Mouse (Mus musculus): ENCODE results near the gene Nin. TPM values are rescaled to one million over a fixed set of nuclear protein-coding genes. Genes with fewer than 3 reads are reported as not detected.
A peak's percentile ranks its signal among the peaks of the same experiment; 100 is the strongest.

Nin gene
- polyA plus RNA-seq, 1 experiment from 2014 or later: 11.3 TPM

DNA sequence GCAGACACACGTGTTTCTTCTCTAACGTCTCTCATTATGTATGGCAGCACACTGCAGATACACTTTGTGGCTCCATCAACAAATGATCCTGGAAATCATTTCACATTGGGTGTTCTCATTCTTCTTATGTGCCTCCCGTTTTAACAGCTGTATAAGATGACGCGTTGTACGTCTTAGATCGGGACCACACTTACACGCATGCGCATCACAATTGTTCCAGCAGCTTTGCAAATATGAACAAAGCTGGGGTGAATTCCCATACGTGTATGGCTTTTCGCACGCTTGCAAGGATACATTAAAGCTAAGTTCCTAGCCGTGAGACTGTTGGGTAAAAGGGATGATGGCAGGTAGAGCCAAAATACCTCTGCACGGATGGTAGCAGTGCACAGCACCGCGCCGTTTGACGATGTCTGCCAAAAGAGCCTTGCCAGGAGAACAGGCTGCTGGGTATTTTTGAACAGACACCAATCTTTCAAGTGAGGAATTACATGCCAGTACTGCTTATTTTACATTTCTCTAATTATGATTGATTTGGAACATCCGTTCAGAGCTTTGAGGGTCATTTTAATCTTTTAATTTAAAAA is 76.7 kb downstream of the Nin start:
- Histone ChIP-seq H3K9ac (no peak overlapping the region), H3K36me3 (peaks cover 53% of the 10 kb centered on the region), H3K4me2 (no peak overlapping the region), H3K4me1 (replicated peaks) (no peaks in the 10 kb centered on the region), H3K27ac (replicated peaks) (no peak overlapping the region), H3K9me3 (no peaks in the 10 kb centered on the region), H3K4me3 (no peak overlapping the region), H3K27me3 (no peaks in the 10 kb centered on the region)
- WGBS: 92% methylated on average over 19 of the region's 19 CpGs
- no peak for ATAC-seq (ENCODE audit: low FRiP score, low read depth)

DNA sequence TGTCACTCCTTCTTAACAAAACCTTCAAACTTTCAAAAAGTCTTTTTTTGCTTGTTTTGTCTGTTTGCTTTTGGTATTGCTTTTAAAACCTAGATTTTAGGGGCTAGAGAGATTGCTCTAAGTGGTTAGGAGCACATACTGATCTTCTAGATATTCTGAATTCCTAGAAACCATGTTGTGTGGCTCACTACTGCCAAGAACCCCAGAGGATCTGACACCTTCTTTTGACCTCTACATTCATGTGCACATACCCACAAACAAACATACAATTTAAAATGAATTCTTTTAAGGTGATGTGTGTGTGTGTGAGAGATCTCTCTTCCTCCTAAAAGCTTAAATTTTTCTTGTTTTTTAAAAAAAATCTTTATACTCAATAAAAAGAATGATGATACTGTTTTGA is 87.3 kb downstream of the Nin start:
- Histone ChIP-seq H3K9ac (no peak overlapping the region), H3K27me3 (no peaks in the 10 kb centered on the region), H3K27ac (replicated peaks) (no peak overlapping the region), H3K9me3 (no peaks in the 10 kb centered on the region), H3K4me3 (no peak overlapping the region), H3K4me1 (replicated peaks) (no peaks in the 10 kb centered on the region), H3K36me3 (peaks cover 70% of the 10 kb centered on the region), H3K4me2 (no peak overlapping the region)
- no peak for ATAC-seq (ENCODE audit: low FRiP score, low read depth)

DNA sequence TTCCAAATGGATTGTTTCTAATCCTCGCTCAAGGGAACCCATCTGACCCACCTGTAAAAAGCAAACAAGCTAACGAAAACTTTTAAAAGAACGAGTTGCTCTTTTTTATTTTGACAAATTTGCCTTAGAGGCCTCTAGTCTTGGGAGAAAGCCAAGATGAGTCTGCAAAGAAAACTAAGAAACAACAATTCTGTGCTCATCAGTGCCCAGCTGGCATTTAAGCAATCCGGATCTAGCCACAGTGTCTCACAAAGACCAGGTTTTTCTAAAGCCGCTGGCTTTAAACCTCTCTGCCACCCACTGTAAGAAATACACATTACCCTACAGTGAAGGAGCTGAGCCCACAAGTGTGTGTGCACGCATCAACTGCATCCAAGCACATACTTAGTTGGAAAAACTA is 88.1 kb downstream of the Nin start:
- ATAC-seq (ENCODE audit: low FRiP score, low read depth): no peak
- no peak overlapping the region for H3K4me2 ChIP-seq
- no peak overlapping the region for H3K27ac ChIP-seq (replicated peaks)
- no peak overlapping the region for H3K9ac ChIP-seq
- no peak overlapping the region for H3K4me3 ChIP-seq
- no peaks in the 10 kb centered on the region for H3K4me1 ChIP-seq (replicated peaks)
- H3K36me3 ChIP-seq: peaks cover 67% of the 10 kb centered on the region
- 87% methylated on average over 6 of the region's 6 CpGs for WGBS
- no peaks in the 10 kb centered on the region for H3K9me3 ChIP-seq
- no peaks in the 10 kb centered on the region for H3K27me3 ChIP-seq

DNA sequence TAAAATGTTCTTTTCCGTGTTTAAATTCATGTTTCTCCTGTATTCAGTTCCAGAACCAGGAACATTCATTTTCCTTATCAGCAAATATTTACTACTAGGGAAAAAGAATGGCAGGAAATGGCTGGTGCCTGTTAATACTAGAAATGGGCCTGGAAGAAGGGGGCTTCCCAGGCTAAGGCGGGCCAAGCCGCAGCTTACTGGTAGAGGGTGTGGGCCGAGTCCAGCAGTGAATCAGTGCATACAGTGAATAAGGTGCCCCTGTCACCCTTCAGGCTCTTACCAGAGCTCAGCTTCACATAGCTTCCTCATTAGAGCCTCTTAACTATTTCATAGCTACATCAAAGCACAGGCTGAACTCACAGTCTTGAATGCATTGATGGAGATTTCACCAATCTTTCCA is 89.9 kb downstream of the Nin start:
- no peak for ATAC-seq (ENCODE audit: low FRiP score, low read depth)
- H3K36me3 ChIP-seq: peaks cover 69% of the 10 kb centered on the region
- 94% methylated on average over 4 of the region's 4 CpGs for WGBS

DNA sequence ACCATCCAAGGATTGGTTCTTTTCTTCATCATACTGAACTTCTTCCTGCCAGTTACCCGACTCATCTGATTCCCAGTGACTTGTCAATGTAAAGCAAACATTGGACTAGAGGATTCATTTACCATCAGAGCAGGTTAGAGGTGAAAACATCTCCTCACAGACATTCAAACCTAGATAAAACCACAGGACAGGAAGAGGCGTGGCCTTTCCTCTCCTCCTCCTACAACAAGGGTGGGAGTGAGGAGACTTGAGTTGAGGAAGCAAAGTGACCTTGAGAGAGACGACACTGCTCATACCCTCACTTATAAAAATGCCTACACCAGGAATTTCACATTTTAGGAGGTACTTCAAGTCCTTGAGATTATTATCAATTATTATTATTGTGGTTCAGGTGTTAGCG is 95.4 kb downstream of the Nin start:
- Histone ChIP-seq H3K9ac (no peak overlapping the region), H3K4me1 (replicated peaks) (no peaks in the 10 kb centered on the region), H3K27me3 (no peaks in the 10 kb centered on the region), H3K4me2 (no peak overlapping the region), H3K4me3 (no peak overlapping the region), H3K9me3 (no peaks in the 10 kb centered on the region), H3K36me3 (peaks cover 71% of the 10 kb centered on the region), H3K27ac (replicated peaks) (no peak overlapping the region)
- ATAC-seq (ENCODE audit: low FRiP score, low read depth): no peak
- WGBS: 86% methylated on average over 4 of the region's 4 CpGs

More for the DNA sequence above, 89.9 kb downstream of the Nin start:
- no peaks in the 10 kb centered on the region for H3K4me1 ChIP-seq (replicated peaks)
- H3K27me3 ChIP-seq: no peaks in the 10 kb centered on the region
- H3K27ac ChIP-seq (replicated peaks): no peak overlapping the region
- H3K4me3 ChIP-seq: no peak overlapping the region
- no peak overlapping the region for H3K9ac ChIP-seq
- no peak overlapping the region for H3K4me2 ChIP-seq
- H3K9me3 ChIP-seq: no peaks in the 10 kb centered on the region

DNA sequence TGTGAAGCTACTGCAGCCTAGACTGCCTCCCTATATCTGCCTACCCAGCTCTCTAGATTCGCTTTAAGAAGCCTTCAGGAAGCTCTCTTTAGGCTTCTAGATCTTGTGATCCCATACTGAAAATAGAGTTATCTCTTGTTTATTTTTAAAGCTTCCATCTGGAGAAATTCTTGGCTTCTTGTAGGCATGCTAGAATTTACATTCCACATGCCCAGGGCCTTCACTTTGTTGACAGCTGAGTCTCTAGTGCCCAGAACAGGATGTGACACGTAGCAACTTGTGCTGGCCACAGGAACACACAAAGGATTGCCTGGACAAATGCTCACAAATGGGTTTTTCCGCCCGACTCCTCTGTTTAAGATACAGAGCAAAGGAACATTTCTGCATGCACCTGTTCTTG is 97.6 kb downstream of the Nin start:
- H3K9ac ChIP-seq: no peak overlapping the region
- ATAC-seq (ENCODE audit: low FRiP score, low read depth): no peak
- no peaks in the 10 kb centered on the region for H3K4me1 ChIP-seq (replicated peaks)
- H3K4me3 ChIP-seq: no peak overlapping the region
- peaks cover 66% of the 10 kb centered on the region for H3K36me3 ChIP-seq
- H3K4me2 ChIP-seq: no peak overlapping the region
- H3K27ac ChIP-seq (replicated peaks): no peak overlapping the region
- 74% methylated on average over 4 of the region's 4 CpGs for WGBS
- no peaks in the 10 kb centered on the region for H3K27me3 ChIP-seq
- no peaks in the 10 kb centered on the region for H3K9me3 ChIP-seq

DNA sequence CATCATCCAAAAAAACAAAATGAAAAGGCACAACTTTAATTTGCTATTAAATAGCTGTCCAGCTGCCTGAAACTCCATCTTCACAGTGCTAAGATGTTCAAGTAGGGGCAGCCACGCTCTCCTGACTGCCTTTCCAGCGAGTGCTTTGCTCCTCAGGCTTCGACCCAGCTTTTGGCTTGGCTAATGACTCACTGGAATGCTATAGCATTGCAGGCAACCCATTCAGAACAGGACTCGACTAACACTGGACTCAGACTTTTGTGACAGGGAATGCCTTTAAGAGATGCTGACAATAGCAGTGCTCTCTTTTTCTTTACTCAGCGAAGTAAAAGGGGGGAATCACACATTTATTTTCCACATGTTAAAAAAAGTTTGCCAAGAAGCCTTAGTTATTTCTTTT is 101.8 kb downstream of the Nin start:
- WGBS: 25% methylated on average over 5 of the region's 5 CpGs
- Histone ChIP-seq H3K27ac (replicated peaks) (no peak overlapping the region), H3K4me1 (replicated peaks) (no peaks in the 10 kb centered on the region), H3K36me3 (peaks cover 41% of the 10 kb centered on the region), H3K4me2 (no peak overlapping the region), H3K4me3 (no peak overlapping the region), H3K9ac (no peak overlapping the region), H3K27me3 (no peaks in the 10 kb centered on the region), H3K9me3 (no peaks in the 10 kb centered on the region)
- no peak for ATAC-seq (ENCODE audit: low FRiP score, low read depth)

DNA sequence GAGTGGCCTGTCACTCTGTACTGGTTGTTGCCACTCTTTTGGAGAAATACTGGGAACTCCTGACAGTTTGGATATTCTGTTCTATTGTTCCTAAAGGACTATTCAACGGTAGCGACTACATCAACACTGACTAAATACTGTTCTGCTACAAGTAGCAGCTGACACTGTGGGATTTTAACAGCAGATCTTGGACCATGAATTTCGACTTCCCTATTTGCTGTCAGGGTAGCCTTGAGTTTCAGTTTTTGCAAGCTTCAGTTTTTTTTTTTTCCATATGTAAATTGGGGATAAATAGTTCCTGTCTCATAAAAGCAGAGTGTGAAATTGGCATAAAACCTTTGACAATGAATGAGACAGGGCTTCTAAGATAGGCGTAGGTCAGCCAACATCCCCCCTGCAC is 103.2 kb downstream of the Nin start:
- WGBS: 84% methylated on average over 4 of the region's 4 CpGs
- no peak for ATAC-seq (ENCODE audit: low FRiP score, low read depth)
- H3K9ac ChIP-seq: no peak overlapping the region

DNA sequence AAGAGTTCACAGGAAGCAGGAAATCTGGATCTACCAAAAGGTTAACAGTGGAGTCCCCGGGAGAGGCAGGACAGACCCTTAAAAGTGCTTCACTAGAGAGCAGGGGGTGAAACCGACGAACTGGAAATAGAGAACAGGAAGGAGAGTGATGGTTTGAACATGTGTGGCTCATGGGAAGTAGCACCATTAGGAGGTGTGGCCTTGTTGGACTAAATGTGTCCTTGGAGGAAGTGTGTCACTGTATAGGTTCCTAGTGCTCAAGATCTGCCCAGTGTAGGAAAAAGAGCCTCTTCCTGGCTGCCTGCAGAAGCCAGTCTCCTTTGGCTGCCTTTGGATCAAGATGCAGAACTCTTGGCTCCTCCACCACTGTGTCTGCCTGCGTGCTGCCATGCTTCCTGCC is 108.4 kb downstream of the Nin start:
- Histone ChIP-seq H3K4me1 (replicated peaks) (no peaks in the 10 kb centered on the region), H3K9ac (no peak overlapping the region), H3K9me3 (no peaks in the 10 kb centered on the region), H3K27ac (replicated peaks) (no peak overlapping the region), H3K36me3 (no peaks in the 10 kb centered on the region), H3K4me3 (no peak overlapping the region), H3K4me2 (no peak overlapping the region), H3K27me3 (no peaks in the 10 kb centered on the region)
- 88% methylated on average over 4 of the region's 4 CpGs for WGBS
- no peak for ATAC-seq (ENCODE audit: low FRiP score, low read depth)

More for the DNA sequence above, 103.2 kb downstream of the Nin start:
- Histone ChIP-seq H3K36me3 (peaks cover 28% of the 10 kb centered on the region), H3K27ac (replicated peaks) (no peak overlapping the region), H3K4me3 (no peak overlapping the region), H3K4me1 (replicated peaks) (no peaks in the 10 kb centered on the region), H3K9me3 (no peaks in the 10 kb centered on the region), H3K27me3 (no peaks in the 10 kb centered on the region), H3K4me2 (no peak overlapping the region)

DNA sequence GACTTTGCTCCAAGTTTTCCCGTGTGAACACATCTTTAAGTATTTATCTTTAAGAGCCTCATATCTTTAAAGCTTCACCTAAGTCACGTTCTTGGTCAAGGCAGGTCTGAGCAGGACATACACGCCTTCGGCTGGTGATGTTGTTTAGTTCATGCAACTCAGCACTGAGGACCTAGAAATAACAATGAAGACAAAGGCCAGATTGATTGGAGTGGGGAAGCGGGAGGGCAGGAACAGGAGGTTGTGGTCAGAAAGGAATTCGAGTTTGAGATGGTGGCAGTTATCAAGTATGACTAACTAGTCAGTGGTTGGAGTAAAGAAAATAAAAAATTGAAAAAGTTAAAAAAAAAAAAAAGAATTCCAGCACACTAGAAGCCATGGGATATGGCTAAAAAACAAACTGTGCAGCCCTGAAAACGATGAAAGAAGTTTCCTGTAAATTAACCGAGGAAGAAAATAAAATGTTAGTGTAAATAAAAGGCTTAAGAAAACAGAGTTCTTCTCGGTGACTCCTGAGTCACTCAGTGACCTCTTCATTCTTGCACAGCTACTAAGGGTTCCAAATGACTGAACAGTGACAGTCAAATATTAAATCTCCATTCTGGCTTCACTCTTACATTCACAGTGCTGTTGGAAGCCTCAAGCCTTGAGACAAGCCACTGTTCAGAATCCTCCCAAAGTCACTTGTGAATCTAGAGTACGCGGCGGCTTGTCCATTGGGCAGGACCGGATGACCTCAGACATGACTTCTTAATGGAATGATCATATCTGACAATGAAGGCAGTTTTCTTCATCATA is 115.1 kb downstream of the Nin start:
- WGBS: 86% methylated on average over 13 of the region's 13 CpGs
- H3K4me2 ChIP-seq: no peak overlapping the region
- no peaks in the 10 kb centered on the region for H3K27me3 ChIP-seq
- H3K9ac ChIP-seq: no peak overlapping the region
- H3K27ac ChIP-seq (replicated peaks): no peak overlapping the region
- no peaks in the 10 kb centered on the region for H3K36me3 ChIP-seq
- no peak for ATAC-seq (ENCODE audit: low FRiP score, low read depth)
- H3K4me1 ChIP-seq (replicated peaks): no peaks in the 10 kb centered on the region
- no peak overlapping the region for H3K4me3 ChIP-seq
- no peaks in the 10 kb centered on the region for H3K9me3 ChIP-seq

DNA sequence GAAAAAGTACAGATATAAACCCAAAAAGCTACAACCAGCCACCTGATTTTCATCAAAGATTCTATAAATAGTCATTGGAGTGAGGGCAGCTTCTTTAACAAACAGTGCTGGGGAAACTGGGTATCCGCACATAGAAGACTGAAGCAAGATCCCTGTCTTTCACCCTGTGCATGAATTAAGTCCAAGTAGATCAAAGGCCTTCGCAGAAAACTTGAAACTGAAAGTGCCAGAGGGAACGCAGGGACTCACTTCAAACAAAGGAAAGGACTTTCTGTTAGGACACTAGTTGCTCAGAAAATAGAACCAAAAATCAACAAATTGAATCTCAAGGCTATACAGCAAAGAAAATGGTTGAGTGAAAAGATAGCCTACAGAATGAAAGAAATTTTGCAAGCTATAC is 118.1 kb downstream of the Nin start:
- no peak for ATAC-seq (ENCODE audit: low FRiP score, low read depth)
- Histone ChIP-seq H3K4me3 (no peak overlapping the region), H3K4me1 (replicated peaks) (no peaks in the 10 kb centered on the region), H3K9ac (no peak overlapping the region), H3K9me3 (no peaks in the 10 kb centered on the region), H3K4me2 (no peak overlapping the region), H3K27ac (replicated peaks) (no peak overlapping the region), H3K27me3 (no peaks in the 10 kb centered on the region), H3K36me3 (no peaks in the 10 kb centered on the region)
- WGBS: 79% methylated on average over 3 of the region's 3 CpGs

DNA sequence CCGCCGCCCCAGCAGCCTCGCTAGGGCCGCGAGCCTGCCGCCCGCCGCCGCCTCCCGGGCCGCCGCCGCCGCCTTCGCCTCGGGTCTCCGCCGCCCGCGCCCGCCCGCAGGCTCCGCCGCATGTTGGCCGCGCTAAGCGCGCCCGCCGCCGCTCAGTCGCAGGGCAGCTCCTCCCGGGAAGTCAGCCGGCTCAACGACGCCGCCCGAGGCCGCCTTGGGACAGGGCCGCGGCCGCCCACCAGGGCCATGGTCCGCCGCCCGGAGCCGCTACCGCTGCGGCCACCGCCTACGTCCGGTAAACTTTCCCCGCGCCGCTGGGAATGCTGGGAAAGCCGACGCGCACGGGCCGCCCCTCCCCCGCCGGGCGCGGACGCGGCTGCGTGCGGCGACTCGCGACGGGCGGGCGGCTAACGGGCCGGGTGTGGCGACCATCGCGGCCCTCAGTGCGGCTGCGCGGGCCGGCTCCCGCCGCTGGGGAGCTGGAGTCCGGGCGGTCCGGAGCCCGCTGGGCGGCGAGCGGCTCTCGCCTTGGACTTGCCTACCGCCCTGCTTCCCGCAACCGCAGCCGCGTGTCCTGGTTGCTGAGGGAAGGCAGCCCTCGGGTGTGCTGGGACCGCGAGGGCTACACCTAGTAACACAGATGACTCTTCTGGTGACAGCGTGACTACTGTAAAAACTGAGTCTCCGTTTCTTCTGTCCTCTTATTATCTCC is 126.6 kb downstream of the Nin start, which contains the start of gene Sav1:
Gene Sav1 (minus strand): TSS at position 217 of the 712 bp plus-strand sequence.
- ATAC-seq (ENCODE audit: low FRiP score, low read depth): peak; percentile 95
- Histone ChIP-seq H3K4me3 (peak within 1 kb of the TSS; percentile 95), H3K27me3 (no peaks in the 10 kb centered on the region), H3K4me1 (replicated peaks) (peaks cover 14% of the 10 kb centered on the region), H3K36me3 (peaks cover 14% of the 10 kb centered on the region; the same call in 1 of the 2 replicates), H3K27ac (replicated peaks) (peak within 1 kb of the TSS; percentile 91), H3K4me2 (peak within 1 kb of the TSS; percentile 75), H3K9ac (peak within 1 kb of the TSS; percentile 81), H3K9me3 (no peaks in the 10 kb centered on the region)
- WGBS: under 1% methylated on average over 91 of the region's 102 CpGs
